Mouse (Mus musculus): ENCODE measurements around the gene Ctdsp2. TPM values are rescaled to one million over a fixed set of nuclear protein-coding genes. Genes with fewer than 3 reads are reported as not detected.

Ctdsp2 gene
- polyA plus RNA-seq, 1 experiment, result 179 TPM

DNA sequence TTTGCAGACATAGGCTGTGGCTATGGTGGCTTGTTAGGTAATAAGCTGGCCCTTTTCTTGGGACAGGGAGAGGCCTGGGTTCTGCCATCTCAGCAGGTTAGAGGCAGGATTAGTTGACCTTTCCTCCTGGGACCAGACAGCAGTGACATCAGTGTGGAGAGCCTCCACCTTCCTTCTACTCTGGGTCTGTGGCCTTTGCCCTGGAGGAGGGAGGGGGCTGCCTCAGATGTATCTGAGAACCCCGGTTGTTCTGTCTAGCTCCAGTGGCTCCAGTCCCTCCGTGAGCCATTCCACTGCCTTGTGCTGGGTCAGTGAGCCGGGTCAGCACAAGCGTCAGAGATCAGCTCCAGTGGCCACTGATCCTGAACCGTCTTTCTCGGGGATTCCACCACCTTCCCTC lies 64.7 kb downstream of the Ctdsp2 start:
- H3K27me3 ChIP-seq (ENCODE audit: control insufficient read depth, insufficient read depth, low read length), result peaks cover 11% of the 10 kb centered on the region; the same call in 1 of the 2 replicates
- TF ChIP-seq POLR2A (IDR thresholded peaks at IDR 0.05; ENCODE audit: control insufficient read depth, extremely low read depth, insufficient read depth, low read length, poor library complexity) (no peak), CTCF (IDR thresholded peaks at IDR 0.05; ENCODE audit: borderline replicate concordance, control insufficient read depth, extremely low read depth, insufficient read depth, low read length, poor library complexity) (no peak)
- H3K4me1 ChIP-seq (replicated peaks; ENCODE audit: control insufficient read depth, insufficient read depth, low read length), result peaks cover 13% of the 10 kb centered on the region
- no peak overlapping the region for H3K27ac ChIP-seq (ENCODE audit: control insufficient read depth, insufficient read depth, low read length)
- 94% methylated on average over 6 of the region's 6 CpGs for WGBS
- no peak overlapping the region for H3K4me3 ChIP-seq (ENCODE audit: control insufficient read depth, insufficient read depth, low read length)
- no peaks in the 10 kb centered on the region for H3K36me3 ChIP-seq (ENCODE audit: control insufficient read depth, insufficient read depth, low read length)
- DNase-seq, result no peak

DNA sequence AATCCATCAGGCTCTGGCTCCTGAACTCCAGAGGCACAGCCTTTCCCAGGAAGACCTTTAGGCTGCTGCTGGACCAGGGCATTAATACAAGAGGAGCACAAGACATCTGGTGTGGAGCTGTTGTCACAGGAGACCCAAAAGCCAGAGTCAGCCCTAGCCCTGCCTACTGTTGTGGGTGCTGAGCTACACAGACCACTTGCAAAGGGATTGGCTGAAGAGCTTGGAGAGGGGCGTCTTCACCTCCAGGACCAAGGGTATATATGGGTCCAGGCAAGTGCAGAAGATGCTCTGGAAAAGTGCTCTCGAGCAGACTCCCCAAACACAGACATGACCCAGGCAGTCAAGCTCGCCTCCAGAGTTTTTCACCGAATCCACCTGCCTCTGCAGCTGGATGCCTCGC lies 69.4 kb downstream of the Ctdsp2 start, which contains the start of gene Cyp27b1:
Gene Cyp27b1, plus strand, starts transcription at position 297 of the 400 bp plus-strand sequence.
- Histone ChIP-seq H3K36me3 (ENCODE audit: control insufficient read depth, insufficient read depth, low read length) (no peaks in the 10 kb centered on the region), H3K27me3 (ENCODE audit: control insufficient read depth, insufficient read depth, low read length) (peaks cover 18% of the 10 kb centered on the region), H3K4me3 (ENCODE audit: control insufficient read depth, insufficient read depth, low read length) (peak within 1 kb of the TSS; percentile 10; the same call in 1 of the 2 replicates), H3K27ac (ENCODE audit: control insufficient read depth, insufficient read depth, low read length) (no peak within 1 kb of the TSS), H3K4me1 (replicated peaks; ENCODE audit: control insufficient read depth, insufficient read depth, low read length) (peaks cover 24% of the 10 kb centered on the region)
- 65% methylated on average over 5 of the region's 5 CpGs for WGBS
- no peak for TF ChIP-seq POLR2A (IDR thresholded peaks at IDR 0.05; ENCODE audit: control insufficient read depth, extremely low read depth, insufficient read depth, low read length, poor library complexity)
- TF ChIP-seq CTCF (IDR thresholded peaks at IDR 0.05; ENCODE audit: borderline replicate concordance, control insufficient read depth, extremely low read depth, insufficient read depth, low read length, poor library complexity), result no peak
- DNase-seq, result no peak

DNA sequence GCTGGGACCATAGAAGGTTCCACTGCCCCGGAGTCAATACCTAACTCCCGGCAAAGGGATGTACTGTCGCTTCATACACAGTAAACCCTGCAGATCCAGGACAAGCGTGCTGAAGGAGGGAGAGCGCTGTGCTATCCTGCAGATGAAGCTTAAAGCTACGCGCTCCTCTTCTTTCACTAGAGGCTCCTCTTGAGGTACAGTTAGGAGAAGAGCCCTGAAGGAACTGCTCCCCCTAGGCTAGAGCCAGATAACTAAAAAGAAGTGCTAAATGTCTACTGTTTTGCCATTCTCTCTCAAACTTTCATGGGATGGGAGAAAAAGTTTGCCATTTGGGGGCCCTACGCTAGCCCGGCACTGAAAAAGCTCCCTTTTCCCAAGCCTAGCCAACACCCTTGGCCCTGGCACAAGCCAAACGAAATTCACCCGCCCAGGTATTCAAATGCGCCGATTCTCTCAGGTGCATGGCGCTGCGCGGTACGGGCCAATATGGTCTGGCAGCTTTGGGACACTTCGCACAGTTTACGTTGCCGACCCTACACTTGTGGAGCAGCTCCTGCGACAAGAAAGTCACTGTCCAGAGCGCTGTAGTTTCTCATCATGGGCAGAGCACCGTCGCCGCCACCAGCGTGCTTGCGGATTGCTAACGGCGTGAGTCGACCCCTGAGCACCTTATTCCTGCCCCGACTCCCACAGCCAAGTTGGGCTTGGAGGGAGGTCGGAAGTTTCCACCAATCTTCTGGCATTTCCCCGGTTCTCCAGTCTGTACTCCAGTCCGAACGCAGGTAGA lies 70.3 kb downstream of the Ctdsp2 start:
- Histone ChIP-seq H3K4me3 (ENCODE audit: control insufficient read depth, insufficient read depth, low read length) (peak overlapping the region; percentile 10; the same call in 1 of the 2 replicates), H3K4me1 (replicated peaks; ENCODE audit: control insufficient read depth, insufficient read depth, low read length) (peaks cover 24% of the 10 kb centered on the region), H3K36me3 (ENCODE audit: control insufficient read depth, insufficient read depth, low read length) (no peaks in the 10 kb centered on the region), H3K27ac (ENCODE audit: control insufficient read depth, insufficient read depth, low read length) (no peak overlapping the region), H3K27me3 (ENCODE audit: control insufficient read depth, insufficient read depth, low read length) (peaks cover 18% of the 10 kb centered on the region)
- WGBS, result 10% methylated on average over 35 of the region's 35 CpGs
- DNase-seq, result no peak
- TF ChIP-seq POLR2A (IDR thresholded peaks at IDR 0.05; ENCODE audit: control insufficient read depth, extremely low read depth, insufficient read depth, low read length, poor library complexity), result no peak
- TF ChIP-seq CTCF (IDR thresholded peaks at IDR 0.05; ENCODE audit: borderline replicate concordance, control insufficient read depth, extremely low read depth, insufficient read depth, low read length, poor library complexity), result no peak

Other genes starting within 250 kb of the Ctdsp2 start
- gene Atp23, start 77.4 kb upstream of the Ctdsp2 start, polyA plus RNA-seq (2012; rRNA removed), result 9.6 and 12.1 TPM in 2 replicates
- gene Avil, start 22.0 kb downstream of the Ctdsp2 start, polyA plus RNA-seq (2012; rRNA removed), result 0.97 and 1.3 TPM in 2 replicates
- gene Tsfm, start 52.1 kb downstream of the Ctdsp2 start, polyA plus RNA-seq (2012; rRNA removed), result 42.1 and 45.2 TPM in 2 replicates
- 13.7 and 15.7 TPM in 2 replicates for gene Mettl1, start 62.7 kb downstream of the Ctdsp2 start, polyA plus RNA-seq (2012; rRNA removed)
- gene Eef1akmt3, start 62.8 kb downstream of the Ctdsp2 start, polyA plus RNA-seq (2012; rRNA removed), result 0.08 and 0.13 TPM in 2 replicates
- 0.32 and 0.38 TPM in 2 replicates for gene Cyp27b1, start 69.5 kb downstream of the Ctdsp2 start, polyA plus RNA-seq (2012; rRNA removed)
- 4.4 and 5.4 TPM in 2 replicates for gene March9, start 81.5 kb downstream of the Ctdsp2 start, polyA plus RNA-seq (2012; rRNA removed)
- gene Cdk4, start 84.8 kb downstream of the Ctdsp2 start, polyA plus RNA-seq (2012; rRNA removed), result 375 and 384 TPM in 2 replicates
- gene Tspan31, start 91.5 kb downstream of the Ctdsp2 start, polyA plus RNA-seq (2012; rRNA removed), result 39.5 and 45.2 TPM in 2 replicates
- 123 and 149 TPM in 2 replicates for gene Agap2, start 96.6 kb downstream of the Ctdsp2 start, polyA plus RNA-seq (2012; rRNA removed)
- gene Os9, start 142.4 kb downstream of the Ctdsp2 start, polyA plus RNA-seq (2012; rRNA removed), result 97.0 and 106 TPM in 2 replicates
- 196 and 239 TPM in 2 replicates for gene B4galnt1, start 186.5 kb downstream of the Ctdsp2 start, polyA plus RNA-seq (2012; rRNA removed)
- 3.6 and 6.4 TPM in 2 replicates for gene Slc26a10, start 201.9 kb downstream of the Ctdsp2 start, polyA plus RNA-seq (2012; rRNA removed)
- 4.2 and 5.6 TPM in 2 replicates for gene Arhgef25, start 211.4 kb downstream of the Ctdsp2 start, polyA plus RNA-seq (2012; rRNA removed)
- gene Dtx3, start 217.0 kb downstream of the Ctdsp2 start, polyA plus RNA-seq (2012; rRNA removed), result 222 and 263 TPM in 2 replicates
- 34.4 and 36.1 TPM in 2 replicates for gene Pip4k2c, start 232.9 kb downstream of the Ctdsp2 start, polyA plus RNA-seq (2012; rRNA removed)

Measured in thymus, adult 2 months (tissue).